Mouse (Mus musculus) small intestine, adult 2 months (tissue): ENCODE results near the gene Slc4a1ap. TPM values are rescaled to one million over a fixed set of nuclear protein-coding genes. Genes with fewer than 3 reads are reported as not detected.

Experiments
- H3K27ac ChIP-seq: fragments of 200-500 bp; 2 replicates; pipeline ENCODE4 v1.5.1; 2012; ENCODE audit warnings: low read depth, low read length, control low read depth, inconsistent platforms; ENCODE audit not compliant: insufficient read depth
- H3K27me3 ChIP-seq: fragments of 200-500 bp; 2 replicates; pipeline ENCODE4 v1.6.1; 2012; ENCODE audit warnings: mild to moderate bottlenecking, moderate library complexity, low read length, inconsistent platforms; ENCODE audit not compliant: control insufficient read depth, insufficient read depth
- H3K36me3 ChIP-seq: fragments of 200-500 bp; 2 replicates; pipeline ENCODE4 v1.6.1; 2012; ENCODE audit warnings: mild to moderate bottlenecking, low read length, control low read depth, inconsistent platforms; ENCODE audit not compliant: control insufficient read depth, insufficient read depth
- H3K4me1 ChIP-seq: fragments of 200-500 bp; 2 replicates; pipeline ENCODE4 v1.6.1; 2012; ENCODE audit warnings: low read length, inconsistent platforms, mixed read lengths; ENCODE audit not compliant: control insufficient read depth, insufficient read depth, insufficient read length
- H3K4me3 ChIP-seq: fragments of 200-500 bp; 2 replicates; pipeline ENCODE4 v1.5.1; 2012; ENCODE audit warnings: low read depth, mild to moderate bottlenecking, control low read depth, inconsistent platforms, low read length, moderate library complexity
- CTCF ChIP-seq: fragments of 200-500 bp; IDR thresholded peaks from 2 replicates; pipeline ENCODE4 v1.5.1; 2012; ENCODE audit warnings: low read depth, mild to moderate bottlenecking, control low read depth, inconsistent platforms, low read length, moderate library complexity, mixed read lengths; ENCODE audit not compliant: insufficient replicate concordance, insufficient read length; ENCODE audit errors: extremely low read depth
- POLR2A ChIP-seq: fragments of 200-500 bp; IDR thresholded peaks from 2 replicates; pipeline ENCODE4 v1.6.1; 2012; ENCODE audit warnings: low read depth, mild to moderate bottlenecking, control low read depth, inconsistent platforms, low read length, moderate library complexity
- WGBS: fragments of 180-500 bp; shearing (Covaris S2); methylation state at CpG from one replicate; pipeline ENCODE4 v1.1.7; 2018; 5-methylcytosine and 5-hydroxymethylcytosine counted together
- polyA plus RNA-seq: library from polyadenylated mRNA; depleted of rRNA; stranded (reverse); fragments of >200 nt; gene quantifications from 2 replicates; pipeline ENCODE4 v1.2.3, GENCODE M21; 2012

Gene Slc4a1ap
- polyA plus RNA-seq, 1 experiment = 8.7 TPM

- WGBS = 68% methylated on average over 4 of the region's 4 CpGs
- H3K27ac ChIP-seq = no peak overlapping the region
- no peaks in the 10 kb centered on the region for H3K27me3 ChIP-seq
- TF ChIP-seq CTCF (no peak), POLR2A (no peak)
- no peak overlapping the region for H3K4me3 ChIP-seq
- H3K4me1 ChIP-seq = peaks cover 4% of the 10 kb centered on the region; the same call in 1 of the 2 replicates
- H3K36me3 ChIP-seq = no peaks in the 10 kb centered on the region
These were observed 69.1 kb downstream of the Slc4a1ap start for GRCm38 (mm10) chr5:31595868-31596267.

GRCm38 (mm10) chr5:31596481-31597429 is 70.0 kb downstream of the Slc4a1ap start, which contains the start of gene Mrpl33:
TSS of gene Mrpl33 (plus strand) at chr5:31596935.
- Histone ChIP-seq H3K4me3 (peak within 1 kb of the TSS; percentile 62), H3K27ac (peak within 1 kb of the TSS; percentile 75), H3K4me1 (peaks cover 4% of the 10 kb centered on the region; the same call in 1 of the 2 replicates), H3K27me3 (no peaks in the 10 kb centered on the region), H3K36me3 (no peaks in the 10 kb centered on the region)
- WGBS = 4% methylated on average over 26 of the region's 26 CpGs
- TF ChIP-seq CTCF = peak; percentile 28; the same call in 1 of the 2 replicates
- TF ChIP-seq POLR2A = no peak

- Histone ChIP-seq H3K27me3 (no peaks in the 10 kb centered on the region), H3K4me1 (peaks cover 6% of the 10 kb centered on the region; the same call in 1 of the 2 replicates), H3K27ac (peak overlapping the region; percentile 75), H3K4me3 (peak overlapping the region; percentile 62; the same call in 1 of the 2 replicates), H3K36me3 (no peaks in the 10 kb centered on the region)
- 17% methylated on average over 6 of the region's 6 CpGs for WGBS
- TF ChIP-seq CTCF (no peak), POLR2A (no peak)
These were observed 70.7 kb downstream of the Slc4a1ap start for GRCm38 (mm10) chr5:31597430-31597944.

GRCm38 (mm10) chr5:31598121-31598520 is 71.3 kb downstream of the Slc4a1ap start:
- peak overlapping the region; percentile 75; the same call in 1 of the 2 replicates for H3K27ac ChIP-seq
- peaks cover 6% of the 10 kb centered on the region; the same call in 1 of the 2 replicates for H3K4me1 ChIP-seq
- H3K36me3 ChIP-seq = no peaks in the 10 kb centered on the region
- H3K4me3 ChIP-seq = no peak overlapping the region
- no peaks in the 10 kb centered on the region for H3K27me3 ChIP-seq
- TF ChIP-seq POLR2A = no peak
- TF ChIP-seq CTCF = no peak
- WGBS = 51% methylated on average over 7 of the region's 7 CpGs

GRCm38 (mm10) chr5:31598579-31598978 is 71.8 kb downstream of the Slc4a1ap start:
- H3K27ac ChIP-seq = no peak overlapping the region
- H3K27me3 ChIP-seq = no peaks in the 10 kb centered on the region
- H3K4me1 ChIP-seq = peaks cover 6% of the 10 kb centered on the region; the same call in 1 of the 2 replicates
- 78% methylated on average over 4 of the region's 4 CpGs for WGBS
- no peak overlapping the region for H3K4me3 ChIP-seq
- no peaks in the 10 kb centered on the region for H3K36me3 ChIP-seq
- TF ChIP-seq CTCF = peak; percentile 56; the same call in 1 of the 2 replicates
- TF ChIP-seq POLR2A = no peak

- no peaks in the 10 kb centered on the region for H3K27me3 ChIP-seq
- H3K27ac ChIP-seq = no peak overlapping the region
- peaks cover 6% of the 10 kb centered on the region; the same call in 1 of the 2 replicates for H3K4me1 ChIP-seq
- TF ChIP-seq CTCF (peak; percentile 22; the same call in 1 of the 2 replicates), POLR2A (no peak)
- H3K36me3 ChIP-seq = no peaks in the 10 kb centered on the region
- WGBS = 79% methylated on average over 2 of the region's 2 CpGs
- H3K4me3 ChIP-seq = no peak overlapping the region
These were observed 72.4 kb downstream of the Slc4a1ap start for GRCm38 (mm10) chr5:31599161-31599560.
